Mouse (Mus musculus): Measurements from ENCODE around the gene Mcl1. TPM values are rescaled to one million over a fixed set of nuclear protein-coding genes. Genes with fewer than 3 reads are reported as not detected.

The Mcl1 gene
- polyA plus RNA-seq, 1 experiment: 436 TPM

DNA sequence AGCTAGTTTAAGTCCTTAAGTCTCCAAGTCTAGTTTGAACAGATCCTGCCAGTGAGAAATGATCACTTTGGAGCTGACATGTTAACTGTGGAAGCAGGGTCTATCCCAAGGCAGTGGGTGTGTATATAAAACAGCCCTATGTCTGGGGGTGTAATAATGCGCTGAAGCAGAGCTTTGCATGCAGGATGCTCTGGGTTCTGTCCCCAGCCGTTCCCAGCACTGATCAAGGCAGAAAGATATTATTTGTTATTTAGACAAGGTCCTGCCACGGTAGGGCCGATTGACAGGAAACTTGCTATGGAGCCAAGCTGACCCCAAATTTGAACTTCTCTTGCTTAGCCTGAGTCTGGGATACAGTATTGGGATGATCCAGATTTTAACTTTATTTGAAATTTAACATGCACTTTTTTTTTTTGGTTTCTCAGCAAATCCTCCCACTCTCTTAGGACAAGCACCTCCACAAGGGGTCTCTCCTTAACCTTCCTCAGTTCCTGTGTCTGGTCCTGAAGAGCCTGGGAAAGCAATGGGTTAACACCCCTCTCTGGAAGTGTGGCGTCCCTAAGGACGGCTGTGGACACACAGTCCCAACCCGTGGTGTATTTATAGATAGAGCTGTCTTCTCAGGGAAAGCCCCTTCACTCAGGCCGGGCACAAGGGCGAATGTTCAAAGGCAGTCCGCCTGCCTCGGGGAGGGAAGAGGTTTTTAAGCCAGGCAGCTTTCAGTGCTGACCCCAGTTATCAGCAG lies 30.8 kb downstream of the Mcl1 start:
- no peak for TF ChIP-seq GATA1 (IDR thresholded peaks at IDR 0.05; ENCODE audit: low read length)

DNA sequence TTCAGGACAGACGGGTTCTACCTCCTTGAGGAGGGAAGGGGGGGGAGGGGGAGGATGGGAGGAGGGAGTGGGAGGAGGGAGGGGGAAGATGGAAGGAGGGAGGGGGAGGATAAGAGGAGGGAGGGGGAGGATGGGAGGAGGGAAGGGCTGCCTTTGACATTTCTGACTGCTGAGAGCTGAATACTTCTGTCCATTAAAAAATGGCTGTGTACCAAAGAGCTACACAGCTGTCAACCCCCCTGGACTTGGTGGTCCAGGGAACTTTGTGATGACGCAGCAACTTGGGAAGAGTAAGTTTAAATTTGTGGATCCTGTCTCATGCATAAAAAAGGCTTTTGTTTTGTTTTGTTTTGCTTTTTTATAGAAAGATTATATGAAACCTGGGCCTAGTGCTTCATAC lies 31.4 kb downstream of the Mcl1 start:
- TF ChIP-seq GATA1 (IDR thresholded peaks at IDR 0.05; ENCODE audit: low read length): no peak

DNA sequence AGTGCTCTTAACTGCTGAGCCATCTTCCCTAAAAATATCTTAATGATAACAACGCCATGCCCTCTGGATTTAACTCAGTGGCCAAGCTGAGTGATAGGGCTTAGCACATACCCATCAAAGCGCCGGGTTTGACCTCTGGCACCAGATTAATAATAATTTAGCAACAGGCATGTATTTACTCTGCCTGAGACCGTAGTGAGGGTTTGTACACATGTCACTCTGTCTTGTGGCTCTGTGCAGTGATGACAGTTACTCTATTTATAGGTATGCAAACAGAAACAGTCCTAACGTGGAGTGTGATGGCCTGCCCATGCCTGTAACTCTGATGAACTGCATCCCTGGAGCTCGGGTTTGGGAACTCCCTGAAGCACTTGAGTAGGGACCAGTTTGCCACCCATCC lies 34.1 kb downstream of the Mcl1 start:
- TF ChIP-seq GATA1 (IDR thresholded peaks at IDR 0.05; ENCODE audit: low read length): no peak

DNA sequence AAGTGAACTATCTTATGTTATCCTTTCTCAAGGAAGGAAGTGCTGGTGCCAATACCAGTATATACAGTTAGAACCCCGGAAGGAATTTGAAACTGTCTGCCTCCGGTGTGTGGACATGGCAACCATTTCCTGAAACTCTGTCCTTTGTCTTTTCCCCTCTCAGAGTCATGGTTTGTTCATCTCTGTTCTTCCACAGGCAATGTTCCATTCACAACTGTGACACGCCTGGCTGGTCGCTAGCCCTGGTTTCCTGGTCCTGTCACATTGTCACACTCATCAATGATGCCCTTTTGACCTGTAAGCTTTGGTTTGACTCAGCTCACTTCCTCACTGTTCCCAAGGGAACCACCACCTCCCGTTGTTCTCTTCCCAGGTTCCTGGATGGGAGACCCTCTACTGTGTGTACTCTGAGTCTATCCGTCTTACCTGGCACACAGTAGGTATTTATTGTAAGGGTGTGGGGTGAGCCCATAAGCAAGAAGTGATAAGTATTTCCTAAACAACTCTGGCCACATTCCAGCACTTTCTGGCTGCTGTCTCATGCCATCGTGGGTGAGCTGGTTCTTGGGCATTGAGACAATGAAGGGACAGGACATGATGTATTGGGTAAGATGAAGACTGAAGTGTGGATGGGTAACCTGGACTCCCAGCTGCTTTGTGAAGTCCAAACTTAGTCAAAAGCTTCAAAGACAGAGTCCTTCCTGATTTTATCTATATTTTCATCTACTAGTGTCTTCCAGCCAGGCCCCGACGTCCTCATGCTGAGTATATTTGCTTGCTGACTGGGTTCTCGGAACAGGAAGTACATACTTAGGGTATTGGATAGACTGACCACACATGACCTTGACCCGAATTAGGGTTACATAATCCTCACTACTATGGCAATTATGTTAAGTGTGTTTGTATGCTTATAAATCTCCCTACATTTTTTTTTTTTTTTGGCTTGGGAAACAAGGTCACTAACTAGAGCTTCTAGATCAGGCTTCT lies 35.5 kb downstream of the Mcl1 start:
- no peak for TF ChIP-seq GATA1 (IDR thresholded peaks at IDR 0.05; ENCODE audit: low read length)

DNA sequence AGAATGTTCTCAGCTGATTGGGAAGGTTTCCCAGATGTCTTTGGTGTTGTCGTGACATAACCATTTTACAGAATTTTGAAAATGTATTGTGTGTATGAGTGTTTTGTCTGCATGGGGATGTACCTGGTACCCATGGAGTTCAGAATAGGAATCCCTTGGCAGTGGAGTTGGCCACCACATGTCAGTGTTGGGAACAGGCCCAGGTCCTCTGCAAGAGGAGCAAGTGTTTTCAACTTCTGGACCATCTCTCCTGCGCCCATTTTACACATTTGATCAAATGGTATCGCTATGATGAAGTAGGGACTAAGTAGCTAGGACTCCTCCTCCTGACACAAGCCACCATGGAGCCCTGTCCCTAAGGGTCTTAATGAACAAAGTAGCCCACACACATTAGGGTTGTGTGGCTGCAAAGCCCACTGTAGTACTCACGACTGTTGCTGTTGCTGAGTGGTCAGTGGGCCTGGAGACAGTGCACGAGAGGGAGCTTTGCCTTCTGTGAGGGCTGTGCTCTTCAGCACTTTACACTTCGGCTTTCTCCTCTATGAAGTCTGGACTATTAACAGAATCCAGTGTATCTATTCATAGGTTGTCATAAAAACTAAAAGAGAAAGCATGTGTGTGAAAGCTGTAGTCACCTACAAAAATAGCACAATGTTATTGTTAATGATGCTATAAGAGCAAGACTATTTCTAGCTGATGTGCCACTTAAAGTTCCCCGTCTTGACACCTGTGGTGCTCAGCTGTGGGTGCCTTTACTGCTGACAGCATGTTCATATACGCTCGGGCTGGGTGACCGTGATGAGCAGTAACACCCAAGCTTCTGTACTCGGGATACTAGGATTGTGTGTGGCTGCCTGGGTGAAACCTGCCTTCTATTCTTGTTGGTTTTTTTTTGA lies 36.5 kb downstream of the Mcl1 start:
- TF ChIP-seq GATA1 (IDR thresholded peaks at IDR 0.05; ENCODE audit: low read length): no peak

DNA sequence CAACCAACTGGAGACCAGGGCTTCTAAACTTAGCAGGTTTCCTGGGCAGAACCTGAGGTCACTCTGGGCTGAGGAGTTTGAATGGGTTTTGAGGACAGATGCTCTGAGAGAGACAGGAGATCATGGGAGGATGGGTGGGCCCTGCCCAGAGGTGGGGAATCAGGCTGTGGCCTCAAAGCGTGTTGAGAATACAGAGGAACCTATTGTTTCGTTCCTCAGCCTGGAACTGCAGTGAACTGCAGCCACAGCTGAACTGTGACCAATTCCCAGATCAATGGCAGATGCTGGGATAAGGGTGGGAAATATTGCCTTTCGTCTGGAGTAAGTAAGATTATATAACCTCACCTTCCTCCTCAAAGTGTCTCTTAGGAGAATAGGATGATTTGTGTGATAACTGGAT lies 37.2 kb downstream of the Mcl1 start:
- TF ChIP-seq GATA1 (IDR thresholded peaks at IDR 0.05; ENCODE audit: low read length): no peak

DNA sequence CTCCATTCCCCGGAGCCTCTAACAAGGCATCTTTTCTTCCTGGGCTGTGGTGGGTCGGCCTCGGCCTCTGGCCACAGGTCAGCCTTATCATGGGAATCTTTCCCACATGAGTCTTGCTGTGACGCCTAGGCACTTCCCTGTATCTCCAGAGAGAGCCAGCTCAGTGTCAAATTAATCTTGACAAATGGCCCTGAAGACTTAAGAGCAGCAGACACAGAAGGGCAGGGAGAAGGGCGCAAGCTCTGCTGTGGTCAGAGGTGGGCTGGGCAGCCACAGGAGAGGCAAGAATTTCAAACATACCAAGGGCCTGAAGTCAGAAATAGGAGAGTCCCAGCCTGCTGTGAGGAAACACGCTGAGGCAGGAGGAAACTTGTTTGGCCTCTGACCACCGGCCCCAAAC lies 37.8 kb downstream of the Mcl1 start:
- no peak for TF ChIP-seq GATA1 (IDR thresholded peaks at IDR 0.05; ENCODE audit: low read length)

DNA sequence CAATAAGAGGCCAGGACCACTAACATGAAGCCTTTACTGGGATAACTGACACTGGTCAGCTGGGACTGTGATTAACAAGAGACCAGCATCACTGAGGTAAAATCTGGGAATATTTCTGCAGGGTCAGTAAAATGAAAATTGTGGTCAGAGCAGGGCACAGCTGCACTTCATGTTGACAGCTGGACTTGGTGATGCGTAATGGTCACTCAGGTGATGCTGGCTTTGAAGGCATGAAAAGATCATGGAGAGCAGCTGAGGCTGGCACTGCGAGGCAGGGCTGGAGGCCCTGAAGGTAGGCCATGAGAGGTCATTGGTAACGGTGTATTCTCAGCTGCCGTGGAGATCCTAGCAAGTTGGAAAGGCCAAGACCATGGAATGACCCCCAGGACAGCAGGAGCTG lies 39.7 kb downstream of the Mcl1 start:
- no peak for TF ChIP-seq GATA1 (IDR thresholded peaks at IDR 0.05; ENCODE audit: low read length)

DNA sequence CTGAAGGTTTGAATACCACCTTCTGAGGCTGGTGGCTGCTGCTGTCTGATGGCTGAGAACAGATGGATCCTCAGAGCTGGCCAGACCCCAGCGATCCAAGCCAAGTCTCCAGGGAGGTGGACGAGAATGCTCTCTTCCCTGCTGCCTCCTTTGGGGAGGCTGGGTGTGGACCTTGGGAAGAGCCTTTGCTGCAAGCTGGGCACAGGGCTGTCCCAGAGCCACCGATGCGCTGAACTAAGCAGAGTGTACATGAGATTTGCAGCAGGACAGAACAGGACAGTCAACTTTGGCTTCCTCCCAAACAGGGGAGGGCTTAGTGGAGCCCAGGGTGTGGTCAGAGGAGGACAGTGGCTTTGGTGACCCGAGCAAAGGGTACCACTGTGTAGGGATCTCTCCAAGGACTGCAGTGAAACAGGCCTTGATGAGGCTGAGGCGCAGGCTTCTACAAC lies 41.7 kb downstream of the Mcl1 start:
- TF ChIP-seq GATA1 (IDR thresholded peaks at IDR 0.05; ENCODE audit: low read length): no peak

DNA sequence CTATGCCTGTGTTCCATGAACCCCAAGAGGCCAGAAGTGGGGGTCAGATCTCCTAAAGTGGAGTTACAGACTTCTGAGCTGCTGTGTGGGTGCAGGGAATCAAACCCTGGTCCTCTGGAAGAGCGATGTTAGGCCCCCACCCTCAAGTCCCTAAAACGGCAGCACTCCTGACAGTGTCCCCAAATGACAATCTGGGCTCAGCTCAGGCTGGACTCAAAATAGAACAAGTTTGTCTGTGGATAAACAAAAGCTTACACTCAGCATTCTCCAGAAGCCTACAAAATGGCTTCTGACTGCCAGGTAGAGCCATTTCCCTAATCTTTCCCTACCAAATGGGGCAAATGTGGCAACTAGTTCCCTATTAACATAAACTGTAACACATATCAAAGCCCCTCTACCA lies 42.5 kb downstream of the Mcl1 start:
- TF ChIP-seq GATA1 (IDR thresholded peaks at IDR 0.05; ENCODE audit: low read length): no peak

DNA sequence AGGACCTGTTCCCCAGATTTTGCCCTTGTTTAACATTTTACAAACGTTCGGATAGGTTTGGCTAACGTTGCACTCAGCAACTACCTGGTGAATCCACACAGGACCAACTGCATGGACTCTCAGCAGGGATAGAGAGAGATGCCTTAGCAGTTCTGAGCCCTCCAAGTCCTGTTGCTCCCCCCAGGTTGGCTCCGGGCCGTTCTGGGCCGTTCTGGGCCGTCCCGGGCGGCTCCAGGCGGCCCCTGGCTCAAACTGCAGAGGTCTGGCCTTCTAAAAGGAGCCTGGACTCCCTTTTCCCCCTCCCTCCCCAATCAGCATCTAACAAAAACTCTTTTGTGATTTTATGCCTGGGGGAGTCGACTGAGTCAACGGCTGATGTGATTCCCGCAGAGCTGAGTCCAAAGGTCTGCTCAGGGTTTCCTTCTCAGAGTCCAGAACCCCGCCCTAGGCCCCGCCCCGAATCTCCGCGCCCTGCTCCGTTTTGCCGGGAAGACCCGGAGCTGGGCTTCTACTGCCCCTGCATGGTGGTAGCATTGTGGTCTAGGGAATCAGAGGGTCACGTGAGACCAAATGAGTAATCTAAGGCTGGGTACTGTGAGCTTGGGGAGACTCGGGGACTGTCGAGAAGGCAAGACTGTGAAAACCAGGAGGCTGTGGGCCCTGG lies 43.4 kb downstream of the Mcl1 start:
- TF ChIP-seq GATA1 (IDR thresholded peaks at IDR 0.05; ENCODE audit: low read length): no peak

DNA sequence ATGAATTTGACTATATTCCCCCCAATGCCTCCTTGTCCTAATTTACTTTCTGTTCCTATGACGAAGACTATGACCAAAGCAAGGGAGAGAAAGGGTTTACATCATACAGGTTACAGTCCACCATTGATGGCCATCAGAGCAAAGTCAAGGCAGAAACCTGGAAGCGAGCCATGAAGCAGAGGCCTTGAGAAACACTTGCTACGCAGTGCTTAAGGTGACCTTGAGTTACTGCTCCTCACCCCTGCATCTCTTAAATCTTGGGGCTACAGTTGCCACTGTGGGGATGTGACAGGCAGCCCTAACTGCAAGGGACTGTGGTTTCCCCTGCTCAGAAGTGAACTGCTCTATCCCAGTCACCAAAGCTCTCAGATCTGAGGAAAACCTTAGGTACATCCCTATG lies 44.7 kb downstream of the Mcl1 start:
- no peak for TF ChIP-seq GATA1 (IDR thresholded peaks at IDR 0.05; ENCODE audit: low read length)

DNA sequence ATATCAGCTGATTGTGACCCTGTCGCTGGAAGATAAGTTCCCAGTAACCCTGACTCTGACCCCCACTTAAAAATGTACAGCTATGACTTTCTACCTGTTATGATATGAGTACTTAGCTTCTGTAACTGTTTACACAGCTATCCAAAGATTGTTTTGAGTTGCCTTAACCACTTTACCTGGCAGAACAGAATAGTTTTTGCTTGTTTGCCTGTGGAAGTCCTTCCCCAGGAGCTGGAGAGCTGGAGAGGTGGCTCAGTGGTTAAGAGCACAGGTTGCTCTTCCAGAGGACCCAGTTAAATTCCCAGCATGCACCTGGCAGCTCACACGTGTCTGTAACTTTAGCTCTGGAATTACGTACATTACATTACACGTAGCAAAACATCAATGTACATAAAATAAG lies 46.0 kb downstream of the Mcl1 start:
- no peak for TF ChIP-seq GATA1 (IDR thresholded peaks at IDR 0.05; ENCODE audit: low read length)

DNA sequence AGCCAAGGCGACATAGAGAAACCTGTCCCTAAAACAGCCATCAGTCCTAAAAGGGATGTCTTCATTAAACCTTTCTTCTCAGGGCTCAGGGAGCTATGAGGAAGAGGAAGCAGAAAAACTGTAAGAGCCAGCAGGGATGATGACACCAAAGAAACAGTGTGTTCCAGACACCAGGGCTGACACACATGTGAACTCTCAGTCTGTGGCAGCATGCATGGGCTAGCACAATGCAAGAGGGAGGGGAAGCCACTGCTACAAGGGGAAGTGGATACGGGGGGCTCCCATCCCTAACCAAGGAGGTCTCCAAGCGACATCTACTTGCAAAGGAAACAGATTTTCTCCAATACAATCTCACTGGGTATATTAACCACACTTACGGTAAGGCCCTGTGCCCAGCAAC lies 47.7 kb downstream of the Mcl1 start:
- TF ChIP-seq GATA1 (IDR thresholded peaks at IDR 0.05; ENCODE audit: low read length): no peak

DNA sequence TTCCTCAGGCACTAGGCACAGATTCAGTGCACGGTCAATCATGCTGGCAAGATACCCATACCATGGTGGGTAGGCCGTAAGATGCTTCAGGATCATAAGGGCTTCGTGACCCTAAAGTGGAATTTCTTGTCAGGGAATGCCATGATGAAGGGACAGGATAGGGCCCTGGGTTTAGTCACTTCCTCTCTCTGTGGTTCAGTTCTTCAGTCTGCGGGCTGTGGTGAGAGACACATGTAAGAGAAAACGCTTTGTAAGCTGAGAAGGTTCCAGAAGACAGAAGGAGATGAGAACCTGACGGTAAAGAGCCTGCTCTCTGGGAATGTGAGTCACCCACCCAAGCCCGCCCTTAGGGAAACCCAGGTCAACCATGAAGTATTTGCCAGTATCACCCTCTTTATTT lies 48.9 kb downstream of the Mcl1 start:
- no peak for TF ChIP-seq GATA1 (IDR thresholded peaks at IDR 0.05; ENCODE audit: low read length)
